Mouse (Mus musculus): ENCODE data around the gene Lactb. TPM values are rescaled to one million over a fixed set of nuclear protein-coding genes. Genes with fewer than 3 reads are reported as not detected.

Lactb gene
- 11.9 and 12.4 TPM in 2 replicates for polyA plus RNA-seq (2015; fragmentation: Nextera tagmentation; extraction: Ambion mirVana)

DNA sequence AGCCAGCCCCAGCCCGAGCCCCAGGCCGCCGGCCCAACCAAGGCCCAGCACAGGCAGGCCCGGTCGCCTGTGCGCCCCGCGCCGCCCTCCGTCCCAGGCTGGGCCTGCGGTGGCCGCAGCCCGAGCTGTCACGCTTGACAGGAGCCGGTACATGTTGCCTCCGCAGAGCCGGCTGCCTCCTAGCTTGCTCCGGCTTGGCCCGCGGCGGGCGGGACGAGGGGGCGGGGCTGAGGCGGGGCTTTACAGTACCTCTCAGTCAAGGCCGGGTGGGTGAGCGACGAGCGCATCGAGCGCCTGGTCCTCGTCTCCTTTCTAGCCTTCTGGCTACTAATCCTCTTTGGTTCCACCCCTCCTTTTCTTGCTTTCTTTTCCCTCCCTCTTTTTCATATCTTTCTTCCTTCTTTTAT lies at the start of gene Lactb:
Lactb (minus strand) TSS at position 246 of the 407 bp plus-strand sequence.
- H3K36me3 ChIP-seq: peaks cover 13% of the 10 kb centered on the region; the same call in 1 of the 2 replicates
- peak within 1 kb of the TSS; percentile 93 for H3K27ac ChIP-seq (replicated peaks)
- H3K27me3 ChIP-seq: no peaks in the 10 kb centered on the region
- H3K9ac ChIP-seq: peak within 1 kb of the TSS; percentile 94
- peaks cover 16% of the 10 kb centered on the region for H3K4me1 ChIP-seq (replicated peaks)
- H3K4me3 ChIP-seq: peak within 1 kb of the TSS; percentile 98
- peak within 1 kb of the TSS; percentile 59 for H3K4me2 ChIP-seq
- no peaks in the 10 kb centered on the region for H3K9me3 ChIP-seq
- WGBS: 2% methylated on average over 23 of the region's 32 CpGs
- ATAC-seq (ENCODE audit: low FRiP score, low read depth): peak; percentile 98

GRCm38 (mm10) chr9:67023371-67023770 lies 48.1 kb upstream of the Lactb start:
- WGBS: 97% methylated on average over 9 of the region's 9 CpGs
- Histone ChIP-seq H3K9me3 (no peaks in the 10 kb centered on the region), H3K4me3 (no peak overlapping the region), H3K27me3 (no peaks in the 10 kb centered on the region), H3K4me1 (replicated peaks) (no peaks in the 10 kb centered on the region), H3K27ac (replicated peaks) (no peak overlapping the region), H3K36me3 (peaks cover 25% of the 10 kb centered on the region), H3K9ac (no peak overlapping the region), H3K4me2 (no peak overlapping the region)
- no peak for ATAC-seq (ENCODE audit: low FRiP score, low read depth)

- H3K36me3 ChIP-seq: peaks cover 11% of the 10 kb centered on the region
- H3K4me1 ChIP-seq (replicated peaks): no peaks in the 10 kb centered on the region
- H3K27ac ChIP-seq (replicated peaks): no peak overlapping the region
- ATAC-seq (ENCODE audit: low FRiP score, low read depth): no peak
- no peak overlapping the region for H3K4me3 ChIP-seq
- H3K9me3 ChIP-seq: no peaks in the 10 kb centered on the region
- no peak overlapping the region for H3K4me2 ChIP-seq
- no peaks in the 10 kb centered on the region for H3K27me3 ChIP-seq
- no peak overlapping the region for H3K9ac ChIP-seq
- WGBS: 64% methylated on average over 2 of the region's 2 CpGs
These were observed 44.8 kb upstream of the Lactb start for GRCm38 (mm10) chr9:67020063-67020462.

- H3K4me1 ChIP-seq (replicated peaks): no peaks in the 10 kb centered on the region
- no peak overlapping the region for H3K9ac ChIP-seq
- H3K27ac ChIP-seq (replicated peaks): no peak overlapping the region
- no peaks in the 10 kb centered on the region for H3K9me3 ChIP-seq
- no peak for ATAC-seq (ENCODE audit: low FRiP score, low read depth)
- H3K36me3 ChIP-seq: no peaks in the 10 kb centered on the region
- H3K4me3 ChIP-seq: no peak overlapping the region
- no peaks in the 10 kb centered on the region for H3K27me3 ChIP-seq
- 82% methylated on average over 2 of the region's 2 CpGs for WGBS
- no peak overlapping the region for H3K4me2 ChIP-seq
These were observed 38.2 kb upstream of the Lactb start for GRCm38 (mm10) chr9:67013501-67013900.

DNA sequence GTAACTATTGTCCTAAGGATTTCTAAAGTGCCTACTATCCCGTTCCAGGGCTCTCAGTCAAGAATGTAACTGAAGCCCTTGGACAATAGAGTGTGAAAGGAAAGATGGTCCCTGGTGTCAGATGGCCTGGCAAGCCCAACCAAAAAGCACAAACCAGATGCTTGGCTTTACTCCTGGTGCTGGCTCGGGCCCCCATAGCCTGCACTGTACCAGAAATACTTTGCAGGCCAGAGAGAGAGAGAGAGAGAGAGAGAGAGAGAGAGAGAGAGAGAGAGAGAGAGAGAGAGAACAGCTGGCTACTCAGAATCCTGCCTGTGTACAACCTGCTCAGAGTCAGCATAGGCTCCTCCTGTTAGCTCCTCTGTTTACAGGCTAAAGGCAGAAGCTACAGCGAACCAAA lies 37.2 kb upstream of the Lactb start:
- Histone ChIP-seq H3K27ac (replicated peaks) (no peak overlapping the region), H3K27me3 (no peaks in the 10 kb centered on the region), H3K4me1 (replicated peaks) (no peaks in the 10 kb centered on the region), H3K9me3 (no peaks in the 10 kb centered on the region), H3K9ac (no peak overlapping the region), H3K4me2 (no peak overlapping the region), H3K4me3 (no peak overlapping the region), H3K36me3 (no peaks in the 10 kb centered on the region)
- no peak for ATAC-seq (ENCODE audit: low FRiP score, low read depth)
- 47% methylated on average over 3 of the region's 3 CpGs for WGBS

DNA sequence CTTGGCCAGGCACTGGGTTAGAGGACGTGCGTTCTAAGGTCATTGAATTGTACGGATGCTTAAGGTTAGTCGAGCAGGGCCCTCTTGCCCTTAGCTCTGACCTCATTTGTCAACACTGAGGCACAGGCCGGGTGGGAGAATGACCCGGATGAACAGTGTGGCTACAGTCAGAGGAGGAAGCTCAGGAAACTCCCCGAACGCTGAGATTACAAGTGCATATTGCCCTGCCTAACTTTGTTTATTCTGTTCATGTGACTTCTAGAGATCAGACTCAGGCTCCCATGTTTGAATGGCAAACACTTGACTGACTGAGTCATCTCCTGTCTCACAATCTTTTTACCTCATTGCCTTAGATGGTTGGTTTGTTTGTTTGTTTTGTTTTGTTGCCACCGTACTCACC lies 36.2 kb upstream of the Lactb start:
- Histone ChIP-seq H3K4me1 (replicated peaks) (no peaks in the 10 kb centered on the region), H3K9me3 (no peaks in the 10 kb centered on the region), H3K4me3 (no peak overlapping the region), H3K27ac (replicated peaks) (no peak overlapping the region), H3K9ac (no peak overlapping the region), H3K36me3 (no peaks in the 10 kb centered on the region), H3K4me2 (no peak overlapping the region), H3K27me3 (no peaks in the 10 kb centered on the region)
- WGBS: 79% methylated on average over 9 of the region's 9 CpGs
- no peak for ATAC-seq (ENCODE audit: low FRiP score, low read depth)

DNA sequence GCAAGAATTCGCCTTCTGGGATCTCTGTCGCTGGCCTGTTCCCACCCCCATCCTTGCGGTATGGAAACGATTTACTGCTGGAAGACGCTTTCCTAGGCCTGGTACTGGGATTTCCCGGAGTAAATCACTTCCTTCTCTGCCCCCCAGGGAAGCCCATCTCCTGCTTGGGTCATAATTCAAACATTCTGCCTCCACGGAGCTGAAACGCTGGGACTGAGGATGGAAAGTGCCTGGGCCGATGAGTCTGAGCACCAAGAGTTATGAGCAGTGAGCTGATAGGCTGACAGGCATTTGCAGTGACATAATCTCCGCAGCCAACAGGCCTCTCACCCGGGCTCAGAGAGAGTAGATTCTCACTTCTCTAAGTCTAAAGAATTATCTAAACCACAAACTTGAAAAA lies 33.5 kb upstream of the Lactb start:
- no peaks in the 10 kb centered on the region for H3K27me3 ChIP-seq
- H3K4me1 ChIP-seq (replicated peaks): 0 out of 2 replicates have a peak, but pooled peaks cover 6% of the 10 kb centered on the region
- H3K9ac ChIP-seq: no peak overlapping the region
- H3K9me3 ChIP-seq: no peaks in the 10 kb centered on the region
- WGBS: 56% methylated on average over 11 of the region's 11 CpGs
- H3K27ac ChIP-seq (replicated peaks): no peak overlapping the region
- ATAC-seq (ENCODE audit: low FRiP score, low read depth): no peak
- H3K4me3 ChIP-seq: no peak overlapping the region
- no peaks in the 10 kb centered on the region for H3K36me3 ChIP-seq
- no peak overlapping the region for H3K4me2 ChIP-seq

DNA sequence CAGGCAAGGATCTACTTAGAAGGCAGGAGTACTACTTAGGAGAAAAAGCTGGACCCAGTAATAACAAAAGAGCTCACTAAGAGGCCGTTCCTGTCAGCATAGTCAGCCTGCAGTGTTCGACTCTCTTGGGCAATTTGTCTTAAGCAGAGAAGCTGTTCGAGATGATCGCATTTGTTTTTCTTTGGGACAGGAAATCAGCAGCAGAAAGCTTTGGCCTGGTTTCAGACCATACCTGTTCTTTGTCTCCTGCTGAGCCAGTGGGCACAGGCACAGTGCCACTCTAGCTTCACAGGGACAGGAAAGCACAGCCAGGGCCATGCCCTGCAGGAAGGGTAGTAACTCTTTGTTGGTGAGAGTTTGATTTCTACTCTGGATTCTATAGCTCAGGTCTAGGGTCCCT lies 31.1 kb upstream of the Lactb start:
- Histone ChIP-seq H3K4me2 (no peak overlapping the region), H3K4me3 (no peak overlapping the region), H3K9me3 (no peaks in the 10 kb centered on the region), H3K27ac (replicated peaks) (no peak overlapping the region), H3K9ac (no peak overlapping the region), H3K36me3 (no peaks in the 10 kb centered on the region), H3K4me1 (replicated peaks) (0 out of 2 replicates have a peak, but pooled peaks cover 6% of the 10 kb centered on the region), H3K27me3 (no peaks in the 10 kb centered on the region)
- 86% methylated on average over 4 of the region's 4 CpGs for WGBS
- ATAC-seq (ENCODE audit: low FRiP score, low read depth): no peak

GRCm38 (mm10) chr9:67005161-67005742 lies 30.0 kb upstream of the Lactb start:
- 0 out of 2 replicates have a peak overlapping the region, but pooled peaks have one; percentile 28 for H3K27ac ChIP-seq (replicated peaks)
- WGBS: 63% methylated on average over 11 of the region's 11 CpGs
- ATAC-seq (ENCODE audit: low FRiP score, low read depth): 0 out of 2 replicates have a peak, but pooled peaks have one; percentile 38

GRCm38 (mm10) chr9:67003656-67004055 lies 28.4 kb upstream of the Lactb start:
- H3K27me3 ChIP-seq: no peaks in the 10 kb centered on the region

More at GRCm38 (mm10) chr9:67005161-67005742, 30.0 kb upstream of the Lactb start:
- Histone ChIP-seq H3K27me3 (no peaks in the 10 kb centered on the region), H3K4me2 (no peak overlapping the region), H3K4me1 (replicated peaks) (0 out of 2 replicates have a peak, but pooled peaks cover 6% of the 10 kb centered on the region), H3K36me3 (no peaks in the 10 kb centered on the region), H3K4me3 (no peak overlapping the region), H3K9ac (no peak overlapping the region), H3K9me3 (no peaks in the 10 kb centered on the region)

GRCm38 (mm10) chr9:67003156-67003555 lies 27.9 kb upstream of the Lactb start:
- Histone ChIP-seq H3K4me3 (no peak overlapping the region), H3K9me3 (no peaks in the 10 kb centered on the region), H3K27ac (replicated peaks) (no peak overlapping the region), H3K36me3 (no peaks in the 10 kb centered on the region), H3K4me1 (replicated peaks) (0 out of 2 replicates have a peak, but pooled peaks cover 6% of the 10 kb centered on the region), H3K27me3 (no peaks in the 10 kb centered on the region), H3K4me2 (no peak overlapping the region), H3K9ac (no peak overlapping the region)
- ATAC-seq (ENCODE audit: low FRiP score, low read depth): no peak
- WGBS: 28% methylated on average over 4 of the region's 4 CpGs

More at GRCm38 (mm10) chr9:67003656-67004055, 28.4 kb upstream of the Lactb start:
- Histone ChIP-seq H3K4me1 (replicated peaks) (0 out of 2 replicates have a peak, but pooled peaks cover 6% of the 10 kb centered on the region), H3K9ac (no peak overlapping the region), H3K9me3 (no peaks in the 10 kb centered on the region), H3K4me2 (no peak overlapping the region), H3K27ac (replicated peaks) (no peak overlapping the region), H3K4me3 (no peak overlapping the region), H3K36me3 (no peaks in the 10 kb centered on the region)
- 60% methylated on average over 4 of the region's 4 CpGs for WGBS
- no peak for ATAC-seq (ENCODE audit: low FRiP score, low read depth)

DNA sequence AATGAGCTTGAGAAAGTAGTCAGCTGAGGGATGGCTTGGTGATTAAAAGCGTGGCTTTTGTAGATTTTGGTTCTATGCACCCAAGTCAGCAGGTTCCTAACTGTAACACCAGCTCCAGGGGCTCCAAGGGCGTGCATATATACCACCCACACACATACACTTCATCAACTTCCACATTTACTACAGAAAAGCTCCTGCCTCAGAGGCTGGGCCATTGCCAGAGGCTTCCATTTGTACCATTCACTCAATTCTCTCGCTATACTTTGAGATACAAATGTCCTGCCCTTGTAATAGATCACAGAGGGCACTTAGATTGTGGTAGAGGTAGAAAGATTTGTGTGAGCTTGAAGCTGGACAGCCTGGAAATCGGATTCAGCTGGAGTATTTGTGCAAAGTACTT lies 26.2 kb upstream of the Lactb start:
- H3K4me2 ChIP-seq: no peak overlapping the region
- H3K9ac ChIP-seq: no peak overlapping the region
- no peaks in the 10 kb centered on the region for H3K9me3 ChIP-seq
- H3K4me3 ChIP-seq: no peak overlapping the region
- WGBS: 75% methylated on average over 4 of the region's 4 CpGs
- no peak for ATAC-seq (ENCODE audit: low FRiP score, low read depth)
- H3K27ac ChIP-seq (replicated peaks): no peak overlapping the region
- H3K4me1 ChIP-seq (replicated peaks): 0 out of 2 replicates have a peak, but pooled peaks cover 6% of the 10 kb centered on the region
- H3K27me3 ChIP-seq: no peaks in the 10 kb centered on the region
- H3K36me3 ChIP-seq: no peaks in the 10 kb centered on the region

Measured in hindbrain, embryonic 15.5 days (tissue).